ENCODE assay signal across 22 mouse cellular contexts in genomic region chr7:137414710-137415109, GRCm38 (mm10). TPM values are rescaled to one million over a fixed set of nuclear protein-coding genes. Genes with fewer than 3 reads are reported as not detected.
DNase-seq lines count a peak whose midpoint lies in the region; ATAC-seq and TF ChIP-seq lines count a peak whose summit lies in the region.
"Had no signal": no experiment of that assay in that cellular context is flagged by ENCODE, and none has a peak within 500 bp of the region (broad histone marks: within the 10 kb centered on the region; RNA-seq: fewer than 3 reads in every experiment).

No protein-coding gene starts in this region.

- TF ChIP-seq RAD21 in MEL (IDR thresholded peaks at IDR 0.05; ENCODE audit: low read depth, low read length): no peak

- H3K4me3 ChIP-seq in thymus, adult 2 months (ENCODE audit: control insufficient read depth, insufficient read depth, low read length): no peak overlapping the region
- no peak overlapping the region for H3K4me3 ChIP-seq in MEL (ENCODE audit: control insufficient read depth in 1 of 2, insufficient read depth in 1 of 2, low read depth in 2 of 2, low read length in 2 of 2)
- no peak overlapping the region for H3K4me3 ChIP-seq in brown adipose tissue, adult 24 weeks (ENCODE audit: insufficient read depth, low read depth, low read length)
- H3K4me3 ChIP-seq: embryonic facial prominence, embryonic 10.5 days; forebrain, embryonic 13.5 days; heart, embryonic 12.5 days; hindbrain, embryonic 15.5 days had no signal

- DNase-seq in thymus, postnatal 25 days: peak; percentile 9
- DNase-seq in thymus, adult 2 months: no peak
- peak; percentile 20 for DNase-seq in MEL (ENCODE audit: low read depth, low spot score)
- DNase-seq in cerebellum, adult 9-10 months: no peak
- DNase-seq in adrenal gland, adult 8-10 months: no peak
- DNase-seq: adrenal gland, adult 2 months; adrenal gland, postnatal 36 days; B cell, adult 2 months; cerebellum, adult 11-12 months; forebrain, postnatal 0 days; gastrocnemius, postnatal 14 days; heart, postnatal 36 days had no signal

- no peaks in the 10 kb centered on the region; the same call in 1 of the 2 replicates for H3K79me2 ChIP-seq in MEL (ENCODE audit: control insufficient read depth, insufficient read depth, low read length, poor library complexity)

- peaks cover 5% of the 10 kb centered on the region; the same call in 1 of the 2 replicates for H3K4me1 ChIP-seq in thymus, adult 2 months (replicated peaks; ENCODE audit: control insufficient read depth, insufficient read depth, low read length)
- H3K4me1 ChIP-seq in MEL (ENCODE audit: control insufficient read depth in 1 of 2, insufficient read depth in 2 of 2, low read length in 2 of 2): no peaks in the 10 kb centered on the region
- H3K4me1 ChIP-seq in brown adipose tissue, adult 24 weeks (ENCODE audit: control insufficient read depth, insufficient read depth, insufficient read length, low read length): no peaks in the 10 kb centered on the region

- no peak overlapping the region for H3K9ac ChIP-seq in MEL (ENCODE audit: control insufficient read depth, low read depth, low read length, poor library complexity, severe bottlenecking)
- H3K9ac ChIP-seq: forebrain, embryonic 13.5 days; forebrain, postnatal 0 days; heart, embryonic 12.5 days; hindbrain, embryonic 15.5 days had no signal

- no peak for TF ChIP-seq CTCF in thymus, adult 2 months (IDR thresholded peaks at IDR 0.05; ENCODE audit: borderline replicate concordance, control insufficient read depth, extremely low read depth, insufficient read depth, low read length, poor library complexity)
- no peak for TF ChIP-seq CTCF in MEL (IDR thresholded peaks at IDR 0.05 in 2 of 3, conservative IDR thresholded peaks at IDR 0.05 in 1 of 3; ENCODE audit: control insufficient read depth in 1 of 3, insufficient read depth in 1 of 3, low read depth in 2 of 3, low read length in 3 of 3, poor library complexity in 1 of 3, severe bottlenecking in 1 of 3)

- H3K36me3 ChIP-seq in thymus, adult 2 months (ENCODE audit: control insufficient read depth, insufficient read depth, low read length): no peaks in the 10 kb centered on the region
- H3K36me3 ChIP-seq in MEL (ENCODE audit: control insufficient read depth in 1 of 2, insufficient read depth in 2 of 2, low read length in 2 of 2): no peaks in the 10 kb centered on the region
- H3K36me3 ChIP-seq: embryonic facial prominence, embryonic 10.5 days; G1E; heart, embryonic 12.5 days; hindbrain, embryonic 15.5 days had no signal

- no peak for TF ChIP-seq EP300 in MEL (IDR thresholded peaks at IDR 0.05; ENCODE audit: low read depth in 1 of 2, low read length in 2 of 2)

- H3K27me3 ChIP-seq in thymus, adult 2 months (ENCODE audit: control insufficient read depth, insufficient read depth, low read length): no peaks in the 10 kb centered on the region
- H3K27me3 ChIP-seq in MEL (ENCODE audit: control insufficient read depth in 1 of 2, insufficient read depth in 2 of 2, low read length in 2 of 2): peaks cover 0 to 1% of the 10 kb centered on the region in 2 experiments; a peak in 2 of 4 replicates
- H3K27me3 ChIP-seq: forebrain, embryonic 13.5 days; heart, embryonic 12.5 days; hindbrain, embryonic 15.5 days; Patski had no signal

- no peaks in the 10 kb centered on the region for H3K9me3 ChIP-seq in MEL (replicated peaks; ENCODE audit: insufficient read depth, low read length)
- H3K9me3 ChIP-seq: embryonic facial prominence, embryonic 10.5 days; forebrain, embryonic 13.5 days; G1E; heart, embryonic 12.5 days; hindbrain, embryonic 15.5 days had no signal

- WGBS in thymus, adult 2 months: 72% methylated on average over 8 of the region's 8 CpGs

- no peak for ATAC-seq in megakaryocyte progenitor cell, adult 5-6 weeks (replicated peaks; ENCODE audit: poor library complexity)
- ATAC-seq: forebrain, embryonic 13.5 days; forebrain, postnatal 0 days; inflammation-experienced regulatory T-cells, adult 6 months; intestine, postnatal 0 days; Patski had no signal

- TF ChIP-seq POLR2A in thymus, adult 2 months (IDR thresholded peaks at IDR 0.05; ENCODE audit: control insufficient read depth, extremely low read depth, insufficient read depth, low read length, poor library complexity): no peak
- no peak for TF ChIP-seq POLR2A in MEL (IDR thresholded peaks at IDR 0.05; ENCODE audit: control insufficient read depth in 1 of 2, insufficient read depth in 1 of 2, low read depth in 1 of 2, low read length in 2 of 2, poor library complexity in 1 of 2)

- H3K27ac ChIP-seq in thymus, adult 2 months (ENCODE audit: control insufficient read depth, insufficient read depth, low read length): no peak overlapping the region
- H3K27ac ChIP-seq in MEL (ENCODE audit: control insufficient read depth, low read depth, low read length): no peak overlapping the region
- H3K27ac ChIP-seq in brown adipose tissue, adult 24 weeks (replicated peaks; ENCODE audit: low read depth, low read length): peak overlapping the region; percentile 72
- H3K27ac ChIP-seq: embryonic facial prominence, embryonic 10.5 days; forebrain, embryonic 13.5 days; hindbrain, embryonic 15.5 days had no signal

TF ChIP-seq in MEL, 35 proteins besides CTCF, POLR2A, EP300 and RAD21:
- TF ChIP-seq CHD1 (IDR thresholded peaks at IDR 0.05; ENCODE audit: low read depth, low read length) (no peak), USF2 (IDR thresholded peaks at IDR 0.05; ENCODE audit: borderline replicate concordance in 1 of 2, insufficient read depth in 1 of 2, low read depth in 1 of 2, low read length in 2 of 2) (no peak), GATA1 (IDR thresholded peaks at IDR 0.05; ENCODE audit: low read depth, low read length) (no peak), BHLHE40 (IDR thresholded peaks at IDR 0.05; ENCODE audit: borderline replicate concordance, low read depth, low read length) (no peak), NELFE (IDR thresholded peaks at IDR 0.05; ENCODE audit: low read depth, low read length) (no peak), POLR2AphosphoS5 (IDR thresholded peaks at IDR 0.05; ENCODE audit: borderline replicate concordance, low read depth, low read length) (no peak), TAL1 (IDR thresholded peaks at IDR 0.05; ENCODE audit: low read length) (no peak), POLR2AphosphoS2 (IDR thresholded peaks at IDR 0.05; ENCODE audit: low read length) (no peak), CHD2 (IDR thresholded peaks at IDR 0.05; ENCODE audit: low read length) (no peak), MAX (IDR thresholded peaks at IDR 0.05; ENCODE audit: low read length) (no peak), UBTF (IDR thresholded peaks at IDR 0.05; ENCODE audit: borderline replicate concordance, insufficient read depth, low read depth, low read length) (no peak), MYC (IDR thresholded peaks at IDR 0.05; ENCODE audit: low read depth, low read length) (no peak), GABPA (IDR thresholded peaks at IDR 0.05; ENCODE audit: low read depth, low read length) (no peak), E2F4 (IDR thresholded peaks at IDR 0.05; ENCODE audit: borderline replicate concordance, low read depth, low read length) (no peak), MYB (IDR thresholded peaks at IDR 0.05; ENCODE audit: low read depth, low read length) (no peak), ELF1 (IDR thresholded peaks at IDR 0.05; ENCODE audit: low read depth, low read length) (no peak)
TF ChIP-seq in MEL: peak in this region for 0.

RNA-seq across cellular contexts. Expression of gene 9430038I01Rik, which starts 4.1 kb away (rescaled TPM):
- polyA plus RNA-seq in thymus, adult 2 months (2012; rRNA removed): 3.8 and 7.2 TPM in 2 replicates
- total RNA-seq in MEL (2012; rRNA removed): 14.3 and 19.0 TPM in 2 replicates
- 10 to 100 TPM in 1 of 2 experiments, not detected in 1; 24.5 TPM for polyA plus RNA-seq in MEL (2012; ENCODE audit: insufficient read depth in 1 of 2, insufficient read length in 2 of 2, low read depth in 1 of 2, low replicate concordance in 2 of 2, missing spikeins in 1 of 2)
- 4.1 and 10.8 TPM in 2 replicates for polyA plus RNA-seq in brown adipose tissue, adult 24 weeks (2012; ENCODE audit: insufficient read depth, insufficient read length, missing spikeins)
- 10 to 100 TPM; 11.6 to 17.1 (median 12.0) TPM for total RNA-seq in adrenal gland, adult 8-10 months (2022)
- 13.1 and 16.8 TPM in 2 replicates for total RNA-seq in megakaryocyte progenitor cell, adult 5-6 weeks (2015)
- 11.8 and 16.3 TPM in 2 replicates for total RNA-seq in megakaryocyte progenitor cell, adult 5-6 weeks (2017)

RNA-seq across cellular contexts. Expression of gene Glrx3, which starts 22.7 kb away (rescaled TPM):
- 39.1 and 48.2 TPM in 2 replicates for polyA plus RNA-seq in thymus, adult 2 months (2012; rRNA removed)
- 174 and 175 TPM in 2 replicates for total RNA-seq in MEL (2012; rRNA removed)
- polyA plus RNA-seq in MEL (2012; ENCODE audit: insufficient read depth in 1 of 2, insufficient read length in 2 of 2, low read depth in 1 of 2, low replicate concordance in 2 of 2, missing spikeins in 1 of 2): 100 to 1,000 TPM; 279 to 290 TPM
- polyA plus RNA-seq in brown adipose tissue, adult 24 weeks (2012; ENCODE audit: insufficient read depth, insufficient read length, missing spikeins): 199 and 242 TPM in 2 replicates
- total RNA-seq in adrenal gland, adult 8-10 months (2022): 100 to 1,000 TPM in 1 of 4 experiments, 10 to 100 TPM in 3; 81.5 to 105 (median 87.5) TPM
- 135 and 136 TPM in 2 replicates for total RNA-seq in megakaryocyte progenitor cell, adult 5-6 weeks (2015)
- total RNA-seq in megakaryocyte progenitor cell, adult 5-6 weeks (2017): 179 and 183 TPM in 2 replicates

Comparison
In these comparisons a context has a peak if more than half of its experiments do, and no peak if none do; other contexts are left out.
1. DNase-seq: peak in thymus, postnatal 25 days (single experiment) and MEL (single experiment); none in thymus, adult 2 months (single experiment), cerebellum, adult 9-10 months (single experiment) and adrenal gland, adult 8-10 months (single experiment).